Mouse (Mus musculus) heart, postnatal 0 days (tissue): Measurements from ENCODE around the gene Tmem52b. TPM values are rescaled to one million over a fixed set of nuclear protein-coding genes. Genes with fewer than 3 reads are reported as not detected.

Source experiments
- ATAC-seq: fragments of 200-750 bp; cut with Nextera tagmentation; 2 replicates; pipeline ENCODE4 v1.8.0; 2017; ENCODE audit warnings: low read depth, moderate number of reproducible peaks, moderate library complexity; ENCODE audit not compliant: insufficient read depth
- DNase-seq: peaks from one replicate; pipeline ENCODE4 v3.0.0-alpha.2; 2016; ENCODE audit warnings: low spot score
- H3K27ac ChIP-seq: fragments of 300-500 bp; sonication (generic); 2 replicates; pipeline ENCODE4 v1.5.1; 2014; ENCODE audit warnings: low read depth, mild to moderate bottlenecking
- H3K27me3 ChIP-seq: fragments of 300-500 bp; sonication (generic); 2 replicates; pipeline ENCODE4 v1.6.1; 2014; ENCODE audit warnings: low read length, mixed read lengths; ENCODE audit not compliant: control insufficient read depth, insufficient read depth
- H3K36me3 ChIP-seq: fragments of 300-500 bp; sonication (generic); replicated peaks from 2 replicates; pipeline ENCODE4 v1.6.1; 2014; ENCODE audit warnings: low read length, mixed read lengths; ENCODE audit not compliant: control insufficient read depth, insufficient read depth
- H3K4me1 ChIP-seq: fragments of 300-500 bp; sonication (generic); 2 replicates; pipeline ENCODE4 v1.6.1; 2014; ENCODE audit warnings: antibody characterized with exemption; ENCODE audit not compliant: control insufficient read depth, insufficient read depth
- H3K4me2 ChIP-seq: fragments of 300-500 bp; sonication (generic); 2 replicates; pipeline ENCODE4 v1.6.1; 2014; ENCODE audit warnings: low read depth, mild to moderate bottlenecking, low read length, moderate library complexity
- H3K4me3 ChIP-seq: fragments of 300-500 bp; sonication (generic); 2 replicates; pipeline ENCODE4 v1.5.1; 2014; ENCODE audit warnings: low read depth, low read length
- H3K9ac ChIP-seq: fragments of 300-500 bp; sonication (generic); replicated peaks from 2 replicates; pipeline ENCODE4 v1.6.1; 2014; ENCODE audit warnings: low read depth, low read length, mixed read lengths
- H3K9me3 ChIP-seq: fragments of 300-500 bp; sonication (generic); replicated peaks from 2 replicates; pipeline ENCODE4 v1.6.1; 2016; ENCODE audit warnings: low read length; ENCODE audit not compliant: control insufficient read depth
- CTCF ChIP-seq: IDR thresholded peaks from 2 replicates; pipeline ENCODE4 v1.5.1; 2016; ENCODE audit warnings: antibody characterized with exemption, control low read depth, low read depth
- EP300 ChIP-seq: IDR thresholded peaks from 2 replicates; pipeline ENCODE4 v1.6.1; 2016; ENCODE audit warnings: antibody characterized with exemption, low read depth
- WGBS: fragments of 180-500 bp; shearing (Covaris S2); extraction: QIAGEN DNeasy Blood & Tissue Kit; methylation state at CpG from one replicate; pipeline ENCODE4 v1.1.7; 2014; 5-methylcytosine and 5-hydroxymethylcytosine counted together
- polyA plus RNA-seq: library from polyadenylated mRNA; unstranded; fragments of >200 nt; fragmentation: Nextera tagmentation; extraction: Ambion mirVana; gene quantifications from 2 replicates; pipeline ENCODE4 v1.2.1, GENCODE M21; 2015
- total RNA-seq: library from RNA; depleted of rRNA; stranded (reverse); fragments of >200 nt; gene quantifications from 2 replicates; pipeline ENCODE4 v1.2.3, GENCODE M21; 2014; ENCODE audit warnings: low replicate concordance

Gene Tmem52b
- total and polyA plus RNA-seq, 2 experiments from 2014 or later = not detected

DNA sequence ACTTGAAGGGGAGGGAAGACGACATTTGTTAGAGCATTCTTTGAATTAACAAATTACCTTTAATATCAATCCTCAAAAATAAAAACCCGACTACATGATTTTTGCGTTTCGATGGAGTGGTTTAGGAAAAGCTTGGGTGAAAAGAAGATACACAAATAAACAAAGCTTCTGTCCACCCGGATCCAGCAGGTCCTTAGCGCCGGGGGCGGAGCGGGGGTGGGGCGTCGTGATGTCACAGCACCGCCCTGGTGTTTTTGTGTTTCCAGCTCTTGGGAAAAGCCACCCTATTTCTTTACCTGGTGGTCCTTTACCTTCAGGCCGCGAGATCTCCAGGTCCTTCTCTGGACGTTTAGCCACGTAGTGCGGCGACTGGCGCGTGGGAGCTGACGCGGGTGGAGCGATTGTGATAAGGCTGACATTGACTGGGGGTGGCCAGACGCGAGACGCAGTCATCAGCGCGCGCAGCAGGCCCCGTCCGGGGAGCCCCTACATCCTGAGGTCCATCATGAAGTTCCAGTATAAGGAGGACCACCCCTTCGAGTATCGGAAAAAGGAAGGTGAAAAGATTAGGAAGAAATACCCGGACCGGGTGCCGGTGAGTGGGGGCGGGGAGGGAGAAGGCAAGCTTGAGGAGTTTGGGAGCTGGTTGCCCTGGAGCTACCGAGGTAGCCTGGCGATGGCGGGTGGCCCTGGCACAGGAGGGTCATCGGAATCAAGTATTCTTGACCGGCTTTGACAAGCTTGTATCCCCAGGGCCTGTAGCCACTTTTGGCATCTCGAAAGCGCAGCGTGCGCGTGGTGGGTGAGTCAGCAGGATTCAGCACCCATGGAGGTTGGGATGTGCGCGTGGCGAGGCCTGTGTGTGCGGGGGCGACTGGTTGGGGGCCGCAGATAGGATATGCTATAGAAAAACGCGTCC, 20.8 kb downstream of the Tmem52b start, which contains the start of gene Gabarapl1:
TSS of gene Gabarapl1 (plus strand) at position 219 of the 919 bp plus-strand sequence.
- Histone ChIP-seq H3K36me3 (peaks cover 13% of the 10 kb centered on the region), H3K9me3 (no peaks in the 10 kb centered on the region), H3K4me3 (peak within 1 kb of the TSS; percentile 88), H3K4me2 (peak within 1 kb of the TSS; percentile 74), H3K27me3 (no peaks in the 10 kb centered on the region), H3K9ac (peak within 1 kb of the TSS; percentile 84), H3K27ac (peak within 1 kb of the TSS; percentile 84), H3K4me1 (peaks cover 26% of the 10 kb centered on the region)
- peak; percentile 84 for ATAC-seq
- TF ChIP-seq EP300 (peak; percentile 65), CTCF (no peak)
- under 1% methylated on average over 55 of the region's 55 CpGs for WGBS
- DNase-seq = peak; percentile 78

DNA sequence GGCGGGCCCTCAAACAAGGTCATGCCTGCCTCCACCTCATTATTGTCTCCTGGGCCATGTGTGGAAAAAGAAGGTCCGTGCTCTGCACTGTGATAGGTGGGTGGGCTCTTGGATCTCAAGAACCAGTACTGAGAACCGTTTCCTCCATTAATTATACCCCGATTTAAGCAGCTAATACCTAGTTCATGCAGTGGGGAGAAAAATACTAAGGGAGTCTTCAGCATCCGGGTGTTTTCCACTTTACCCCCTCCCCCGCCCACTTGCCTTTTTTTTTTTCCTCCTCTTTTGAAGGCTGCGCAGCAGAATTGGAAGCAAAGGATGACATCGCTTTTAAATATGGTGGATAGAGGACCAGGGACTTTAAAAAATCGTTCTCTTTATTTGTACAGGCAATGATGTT, 21.7 kb downstream of the Tmem52b start:
- ATAC-seq (no peak), DNase-seq (peak; percentile 31)
- peak overlapping the region; percentile 84 for H3K9ac ChIP-seq
- H3K4me1 ChIP-seq = peaks cover 26% of the 10 kb centered on the region
- WGBS = 10% methylated on average over 9 of the region's 9 CpGs
- peaks cover 22% of the 10 kb centered on the region for H3K36me3 ChIP-seq
- peak overlapping the region; percentile 74 for H3K4me2 ChIP-seq
- H3K27ac ChIP-seq = peak overlapping the region; percentile 84
- TF ChIP-seq CTCF (no peak), EP300 (no peak)
- H3K9me3 ChIP-seq = no peaks in the 10 kb centered on the region
- H3K4me3 ChIP-seq = peak overlapping the region; percentile 88
- no peaks in the 10 kb centered on the region for H3K27me3 ChIP-seq

DNA sequence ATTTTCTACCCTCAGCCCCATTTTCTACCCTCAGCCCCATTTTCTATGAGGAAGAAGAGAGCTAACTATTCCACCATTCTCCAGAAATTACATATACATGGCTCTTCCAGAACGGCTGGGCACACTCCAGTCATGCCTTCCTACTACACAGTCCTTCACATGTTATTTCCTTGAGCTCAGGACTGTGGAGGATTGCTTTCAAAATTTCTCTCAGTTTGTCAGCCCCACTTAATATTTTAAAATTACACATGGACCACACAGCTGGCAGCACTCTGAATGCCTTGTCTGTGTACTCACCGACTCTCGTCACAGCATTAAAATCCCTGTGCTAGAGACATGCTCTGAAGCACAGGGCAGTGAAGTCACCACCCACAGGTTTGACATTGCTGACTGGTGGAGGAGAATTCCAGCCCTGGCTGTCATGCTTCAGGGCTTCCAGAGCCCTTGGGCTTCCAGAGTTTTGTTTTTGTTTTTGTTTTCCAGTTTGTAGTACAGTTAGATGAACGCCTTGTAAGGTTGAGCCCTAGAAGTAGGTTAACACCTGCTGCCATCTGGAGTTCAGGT, 22.4 kb downstream of the Tmem52b start:
- no peaks in the 10 kb centered on the region for H3K27me3 ChIP-seq
- H3K27ac ChIP-seq = peak overlapping the region; percentile 84; the same call in 1 of the 2 replicates
- DNase-seq (no peak), ATAC-seq (peak; percentile 35; the same call in 1 of the 2 replicates)
- no peak for TF ChIP-seq EP300
- TF ChIP-seq CTCF = no peak
- 0 out of 2 replicates have a peak overlapping the region, but pooled peaks have one; percentile 20 for H3K9ac ChIP-seq
- H3K4me3 ChIP-seq = peak overlapping the region; percentile 88
- H3K36me3 ChIP-seq = peaks cover 28% of the 10 kb centered on the region
- 34% methylated on average over 4 of the region's 4 CpGs for WGBS
- H3K4me2 ChIP-seq = peak overlapping the region; percentile 74
- H3K9me3 ChIP-seq = no peaks in the 10 kb centered on the region
- peaks cover 26% of the 10 kb centered on the region for H3K4me1 ChIP-seq

DNA sequence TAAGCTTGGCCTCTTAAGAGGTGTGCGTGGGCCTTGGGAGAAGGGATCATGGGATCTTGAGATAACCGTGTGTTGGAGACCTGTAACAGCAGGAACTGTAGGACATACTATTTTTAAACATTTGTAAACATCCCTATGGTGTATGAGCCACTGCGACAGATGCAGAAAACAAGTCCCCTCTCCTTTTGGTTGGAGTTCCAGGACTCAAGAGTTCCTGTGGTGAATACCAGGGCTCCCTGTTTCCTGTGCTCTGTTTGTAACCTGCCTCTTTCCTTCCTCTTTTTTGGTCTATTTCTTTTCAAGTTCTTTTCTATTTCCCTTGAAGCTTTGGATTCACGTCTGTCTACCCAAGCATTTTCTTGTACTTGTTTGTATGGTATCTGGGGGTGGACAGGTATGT, 23.4 kb downstream of the Tmem52b start:
- peaks cover 26% of the 10 kb centered on the region for H3K4me1 ChIP-seq

DNA sequence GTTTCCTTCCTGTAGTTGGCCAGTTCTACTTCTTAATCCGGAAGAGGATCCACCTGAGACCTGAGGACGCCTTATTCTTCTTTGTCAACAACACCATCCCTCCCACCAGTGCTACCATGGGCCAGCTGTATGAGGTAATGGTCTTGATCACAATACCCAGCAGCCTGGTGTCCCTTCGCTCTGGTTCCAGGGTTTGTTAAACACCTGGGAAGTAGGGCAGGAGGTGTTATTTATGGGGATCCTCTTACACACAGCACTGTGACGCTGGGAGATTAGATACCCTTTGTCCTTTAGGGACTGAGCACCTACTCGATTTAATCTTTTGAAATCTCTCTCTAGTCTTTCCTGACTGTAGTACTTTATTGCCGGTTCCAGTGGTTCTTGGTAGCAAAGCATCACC, 26.2 kb downstream of the Tmem52b start:
- DNase-seq (no peak), ATAC-seq (no peak)
- Histone ChIP-seq H3K4me1 (peaks cover 19% of the 10 kb centered on the region), H3K9me3 (no peaks in the 10 kb centered on the region), H3K4me3 (no peak overlapping the region), H3K27me3 (no peaks in the 10 kb centered on the region), H3K9ac (no peak overlapping the region), H3K27ac (no peak overlapping the region), H3K4me2 (no peak overlapping the region), H3K36me3 (peaks cover 56% of the 10 kb centered on the region)
- WGBS = 69% methylated on average over 6 of the region's 6 CpGs
- no peak for TF ChIP-seq EP300
- no peak for TF ChIP-seq CTCF

More for the DNA sequence above, 23.4 kb downstream of the Tmem52b start:
- ATAC-seq (no peak), DNase-seq (no peak)
- peaks cover 38% of the 10 kb centered on the region for H3K36me3 ChIP-seq
- peak overlapping the region; percentile 74 for H3K4me2 ChIP-seq
- H3K9ac ChIP-seq = no peak overlapping the region; the same call in 1 of the 2 replicates
- no peak overlapping the region for H3K4me3 ChIP-seq
- TF ChIP-seq EP300 (no peak), CTCF (no peak)
- WGBS = 29% methylated on average over 4 of the region's 4 CpGs
- no peak overlapping the region for H3K27ac ChIP-seq
- no peaks in the 10 kb centered on the region for H3K9me3 ChIP-seq
- H3K27me3 ChIP-seq = no peaks in the 10 kb centered on the region
